Mouse (Mus musculus): Measurements from ENCODE around the gene Olfr1233.

The Olfr1233 gene

GRCm38 (mm10) chr2:89342298-89342697 is at the start of gene Olfr1233:
Gene Olfr1233, minus strand, starts transcription at chr2:89342398.
- DNase-seq (ENCODE audit: low spot score in 2 of 2): no peak

DNA sequence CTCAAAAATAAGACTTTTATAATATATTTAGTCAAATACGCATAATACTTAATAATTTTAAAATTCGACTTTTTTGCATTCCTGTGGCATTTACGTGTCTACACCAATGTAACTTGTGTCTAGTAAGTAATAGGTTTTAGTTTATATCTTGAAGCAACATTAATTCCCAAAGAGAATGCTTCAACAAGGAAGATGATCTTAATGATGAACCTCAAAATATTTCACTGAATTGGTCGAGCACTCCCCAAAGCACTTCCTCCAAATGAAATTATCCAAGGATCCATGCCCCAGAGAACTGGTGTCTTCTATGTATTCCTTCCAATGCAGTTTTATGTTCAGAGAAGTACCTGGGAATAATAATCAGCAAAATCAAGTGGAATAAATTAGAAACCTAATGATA is 22.6 kb upstream of the Olfr1233 start, which contains the start of gene Olfr1234:
Olfr1234 (minus strand) TSS at position 101 of the 400 bp plus-strand sequence.
- DNase-seq (ENCODE audit: low spot score in 2 of 2): no peak

GRCm38 (mm10) chr2:89329575-89329974 is 12.6 kb downstream of the Olfr1233 start, which contains the start of gene Olfr1232:
Gene Olfr1232, minus strand, starts transcription at chr2:89329675.
- DNase-seq (ENCODE audit: low spot score in 2 of 2): no peak

DNA sequence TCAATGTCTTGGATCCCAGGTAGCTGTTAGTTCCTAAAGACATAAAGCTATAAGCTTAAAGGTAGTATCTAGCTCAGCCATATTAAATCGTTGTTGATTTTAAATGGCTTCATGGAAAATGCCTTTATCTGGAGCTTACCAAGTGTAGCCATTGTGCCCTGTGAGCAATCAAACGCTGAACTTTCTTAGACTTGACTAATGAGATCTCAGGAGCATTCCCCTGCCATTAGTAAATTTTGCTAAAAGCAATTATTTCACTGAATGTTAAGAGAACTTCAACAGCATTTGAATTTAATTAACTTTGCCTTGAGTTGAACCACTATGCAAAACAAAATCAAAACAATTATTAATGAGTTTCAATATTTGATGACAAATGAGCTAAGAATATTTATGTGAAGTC is 35.2 kb downstream of the Olfr1233 start, which contains the start of gene Olfr1231:
Olfr1231 (minus strand) TSS at position 101 of the 400 bp plus-strand sequence.
- DNase-seq (ENCODE audit: low spot score in 2 of 2): no peak

GRCm38 (mm10) chr2:89297168-89297567 is 45.0 kb downstream of the Olfr1233 start, which contains the start of gene Olfr1230:
Gene Olfr1230, minus strand, starts transcription at chr2:89297268.
- no peak for DNase-seq (ENCODE audit: low spot score in 2 of 2)

DNA sequence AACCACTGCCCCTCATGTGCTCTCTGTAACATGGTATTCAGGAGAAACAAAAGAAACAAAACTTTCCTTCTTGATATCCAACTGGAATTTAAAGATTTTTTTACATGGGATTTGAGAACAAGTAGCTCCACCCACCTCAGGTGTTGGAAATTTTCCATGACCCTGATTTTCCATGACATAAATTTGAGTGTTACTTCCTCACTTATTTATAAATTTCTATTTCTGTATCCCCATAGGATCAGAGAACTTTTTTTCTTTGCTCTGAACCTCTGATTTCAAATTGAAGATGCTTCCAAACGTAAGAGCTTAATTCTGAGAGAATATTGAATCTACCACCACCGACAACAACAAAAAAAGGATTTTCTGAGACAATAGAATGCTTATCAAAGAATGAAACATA is 54.3 kb downstream of the Olfr1233 start, which contains the start of gene Olfr1229:
Olfr1229 (minus strand) TSS at position 101 of the 400 bp plus-strand sequence.
- no peak for DNase-seq (ENCODE audit: low spot score in 2 of 2)

All from urinary bladder, postnatal 36 days (tissue).